Mouse (Mus musculus) MN1 (cell line): ENCODE data around the gene Cpsf6.

Experiments used
- DNase-seq: peaks from one replicate; pipeline ENCODE4 v3.0.0-alpha.2; 2016; ENCODE audit warnings: low spot score

Cpsf6 gene

GRCm38 (mm10) chr10:117379908-117380307 lies at the start of gene Cpsf6:
Cpsf6 (minus strand) TSS chr10:117380015.
- no peak for DNase-seq

- no peak for DNase-seq
Measured at GRCm38 (mm10) chr10:117426615-117426969, 46.8 kb upstream of the Cpsf6 start.

GRCm38 (mm10) chr10:117425907-117426614 lies 46.2 kb upstream of the Cpsf6 start:
- no peak for DNase-seq

- DNase-seq: no peak
Measured at GRCm38 (mm10) chr10:117425013-117425412, 45.2 kb upstream of the Cpsf6 start.

GRCm38 (mm10) chr10:117424146-117424905 lies 44.5 kb upstream of the Cpsf6 start:
- DNase-seq: no peak

GRCm38 (mm10) chr10:117423025-117424002 lies 43.5 kb upstream of the Cpsf6 start:
- no peak for DNase-seq

- DNase-seq: no peak
Measured at GRCm38 (mm10) chr10:117422174-117422808, 42.5 kb upstream of the Cpsf6 start.

- DNase-seq: no peak
Measured at GRCm38 (mm10) chr10:117421283-117422107, 41.7 kb upstream of the Cpsf6 start.

- no peak for DNase-seq
Measured at GRCm38 (mm10) chr10:117420502-117421282, 40.9 kb upstream of the Cpsf6 start.

- no peak for DNase-seq
Measured at GRCm38 (mm10) chr10:117419577-117420290, 39.9 kb upstream of the Cpsf6 start.

GRCm38 (mm10) chr10:117418668-117419237 lies 38.9 kb upstream of the Cpsf6 start:
- DNase-seq: peak; percentile 84

- DNase-seq: peak; percentile 90
Measured at GRCm38 (mm10) chr10:117417772-117418667, 38.2 kb upstream of the Cpsf6 start.

GRCm38 (mm10) chr10:117417470-117417767 lies 37.6 kb upstream of the Cpsf6 start:
- DNase-seq: peak; percentile 91

GRCm38 (mm10) chr10:117416636-117417469 lies 37.0 kb upstream of the Cpsf6 start:
- DNase-seq: no peak

GRCm38 (mm10) chr10:117416095-117416494 lies 36.3 kb upstream of the Cpsf6 start:
- no peak for DNase-seq

GRCm38 (mm10) chr10:117415364-117416057 lies 35.7 kb upstream of the Cpsf6 start:
- DNase-seq: no peak

GRCm38 (mm10) chr10:117414726-117415125 lies 34.9 kb upstream of the Cpsf6 start:
- no peak for DNase-seq
